Mouse (Mus musculus) gastrocnemius, postnatal 10 days (tissue): ENCODE measurements around the gene Guca2a. TPM values are rescaled to one million over a fixed set of nuclear protein-coding genes. Genes with fewer than 3 reads are reported as not detected.

ENCODE experiments used
- total RNA-seq, 2 experiments: library from RNA; stranded (reverse); gene quantifications; 2 replicates each; pipeline ENCODE4 v1.2.3; 2021

Guca2a gene
- total RNA-seq, 2 experiments from 2014 or later, result not detected

Other genes starting within 250 kb of the Guca2a start
- gene Ccdc30, start 222.2 kb upstream of the Guca2a start, total RNA-seq, result under 1 TPM; 0.21 to 0.56 TPM
- 1 to 10 TPM; 3.8 to 5.5 TPM for gene Ppcs, start 215.3 kb upstream of the Guca2a start, total RNA-seq
- not detected for gene Zmynd12, start 214.9 kb upstream of the Guca2a start, total RNA-seq
- gene Rimkla, start 145.1 kb upstream of the Guca2a start, total RNA-seq, result under 1 TPM; 0.41 to 0.47 TPM
- gene Foxj3, start 100.7 kb upstream of the Guca2a start, total RNA-seq, result 10 to 100 TPM; 32.1 to 38.2 TPM
- 1 to 10 TPM; 6.8 to 7.8 TPM for gene Frg2f1, start 98.2 kb upstream of the Guca2a start, total RNA-seq
- not detected for gene Guca2b, start 21.2 kb downstream of the Guca2a start, total RNA-seq
- 1 to 10 TPM; 3.5 to 3.9 TPM for gene Hivep3, start 96.1 kb downstream of the Guca2a start, total RNA-seq